Mouse (Mus musculus) limb, embryonic 14.5 days (tissue): ENCODE measurements around the gene Crygd. TPM values are rescaled to one million over a fixed set of nuclear protein-coding genes. Genes with fewer than 3 reads are reported as not detected.

Experiments
- ATAC-seq: fragments of 200-750 bp; cut with Nextera tagmentation; 2 replicates; pipeline ENCODE4 v1.8.0; 2017; ENCODE audit warnings: low read depth, moderate number of reproducible peaks, moderate TSS enrichment; ENCODE audit not compliant: low FRiP score
- DNase-seq: peaks from one replicate; pipeline ENCODE4 v3.0.0-alpha.2; 2015; ENCODE audit warnings: low spot score
- H3K27ac ChIP-seq: fragments of 300-500 bp; sonication (generic); replicated peaks from 2 replicates; pipeline ENCODE4 v1.5.1; 2014; ENCODE audit warnings: low read depth, mild to moderate bottlenecking, low read length, moderate library complexity, mixed read lengths
- H3K27me3 ChIP-seq: fragments of 300-500 bp; sonication (generic); 2 replicates; pipeline ENCODE4 v1.6.1; 2014; ENCODE audit warnings: low read length, mixed read lengths; ENCODE audit not compliant: control insufficient read depth, insufficient read depth
- H3K36me3 ChIP-seq: fragments of 300-500 bp; sonication (generic); 2 replicates; pipeline ENCODE4 v1.6.1; 2014; ENCODE audit warnings: mild to moderate bottlenecking, low read length, moderate library complexity, mixed read lengths; ENCODE audit not compliant: control insufficient read depth, insufficient read depth
- H3K4me1 ChIP-seq: fragments of 300-500 bp; sonication (generic); 2 replicates; pipeline ENCODE4 v1.6.1; 2014; ENCODE audit warnings: antibody characterized with exemption, low read length, mixed read lengths; ENCODE audit not compliant: control insufficient read depth, insufficient read depth
- H3K4me2 ChIP-seq: fragments of 300-500 bp; sonication (generic); replicated peaks from 2 replicates; pipeline ENCODE4 v1.6.1; 2014; ENCODE audit warnings: low read depth, mild to moderate bottlenecking, low read length, moderate library complexity; ENCODE audit not compliant: severe bottlenecking
- H3K4me3 ChIP-seq: fragments of 300-500 bp; sonication (generic); replicated peaks from 2 replicates; pipeline ENCODE4 v1.5.1; 2014; ENCODE audit warnings: low read length
- H3K9ac ChIP-seq: fragments of 300-500 bp; sonication (generic); 2 replicates; pipeline ENCODE4 v1.6.1; 2014; ENCODE audit warnings: mild to moderate bottlenecking, low read depth, low read length, moderate library complexity; ENCODE audit not compliant: severe bottlenecking
- H3K9me3 ChIP-seq: fragments of 300-500 bp; sonication (generic); 2 replicates; pipeline ENCODE4 v1.6.1; 2016; ENCODE audit warnings: low read length; ENCODE audit not compliant: control insufficient read depth
- POLR2A ChIP-seq: fragments of 200-500 bp; IDR thresholded peaks from 2 replicates; pipeline ENCODE4 v1.8.0; 2012; ENCODE audit warnings: inconsistent platforms, mild to moderate bottlenecking, moderate library complexity, borderline replicate concordance; ENCODE audit not compliant: insufficient read depth, insufficient read length; ENCODE audit errors: extremely low read depth
- WGBS: fragments of 180-500 bp; shearing (Covaris S2); extraction: QIAGEN DNeasy Blood & Tissue Kit; methylation state at CpG from one replicate; pipeline ENCODE4 v1.1.7; 2014; 5-methylcytosine and 5-hydroxymethylcytosine counted together
- polyA plus RNA-seq, 2 experiments: library from polyadenylated mRNA; depleted of rRNA in 1 of 2; stranded (reverse) in 1 of 2; unstranded in 1 of 2; fragments of >200 nt; fragmentation: Nextera tagmentation in 1 of 2; extraction: Ambion mirVana in 1 of 2; gene quantifications; 2 replicates each; pipeline versions ENCODE4 v1.2.1 to v1.2.3; 2012 to 2014

Gene Crygd
- polyA plus RNA-seq, 2 experiments: not detected

DNA sequence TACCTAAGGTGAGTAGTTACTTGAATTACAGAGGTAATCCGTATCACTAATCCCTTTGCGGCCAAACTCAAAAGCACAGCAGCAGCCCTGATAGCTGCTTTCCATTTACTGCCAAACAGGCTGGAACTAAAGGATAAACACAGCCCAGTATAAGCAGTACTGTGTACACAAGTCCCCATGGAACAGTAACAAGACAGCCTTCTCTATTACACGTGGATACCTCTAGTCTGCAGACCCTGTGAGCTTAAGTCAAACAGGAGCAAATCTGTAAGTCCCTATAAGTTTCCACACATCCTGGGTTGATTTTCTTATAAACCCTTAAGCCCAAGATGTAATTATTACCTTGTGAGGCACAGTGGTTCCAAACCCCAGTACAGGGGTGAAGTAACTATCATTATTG, 27.7 kb downstream of the Crygd start:
- H3K4me2 ChIP-seq: no peak overlapping the region; the same call in 1 of the 2 replicates
- H3K27me3 ChIP-seq: no peaks in the 10 kb centered on the region
- H3K36me3 ChIP-seq: no peaks in the 10 kb centered on the region
- WGBS: 11% methylated on average over 3 of the region's 3 CpGs
- no peak for TF ChIP-seq POLR2A
- peak; percentile 34; the same call in 1 of the 2 replicates for ATAC-seq
- no peak overlapping the region for H3K27ac ChIP-seq
- H3K9ac ChIP-seq: no peak overlapping the region
- H3K4me3 ChIP-seq: no peak overlapping the region
- DNase-seq: no peak
- 0 out of 2 replicates have a peak, but pooled peaks cover 4% of the 10 kb centered on the region for H3K4me1 ChIP-seq
- no peaks in the 10 kb centered on the region for H3K9me3 ChIP-seq

DNA sequence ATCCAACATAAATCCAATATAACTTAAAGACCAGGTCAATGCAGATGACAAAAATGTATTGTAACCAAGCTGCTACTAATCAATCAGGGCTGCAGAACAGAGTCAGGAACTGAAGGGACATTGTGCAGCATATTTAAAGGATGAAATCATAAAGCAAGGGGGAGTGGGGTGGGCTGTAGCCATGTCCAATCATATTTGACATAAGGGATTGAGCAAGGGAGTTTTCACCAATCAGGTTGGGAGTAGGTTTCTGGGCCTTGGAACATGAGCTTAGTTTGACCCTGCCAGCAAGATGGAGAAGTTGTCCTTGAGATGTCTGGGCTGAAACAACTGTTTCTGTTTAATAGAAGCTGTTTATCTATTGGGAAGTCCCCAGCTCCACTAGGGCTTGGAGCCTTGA, 30.6 kb downstream of the Crygd start, which contains the start of gene Akr1cl:
TSS of gene Akr1cl (minus strand) at position 119 of the 400 bp plus-strand sequence.
- DNase-seq (no peak), ATAC-seq (no peak)
- H3K4me3 ChIP-seq: no peak within 1 kb of the TSS
- no peak within 1 kb of the TSS for H3K9ac ChIP-seq
- no peak within 1 kb of the TSS for H3K27ac ChIP-seq
- H3K36me3 ChIP-seq: no peaks in the 10 kb centered on the region
- TF ChIP-seq POLR2A: no peak
- H3K9me3 ChIP-seq: no peaks in the 10 kb centered on the region
- no peak within 1 kb of the TSS for H3K4me2 ChIP-seq
- no peaks in the 10 kb centered on the region for H3K27me3 ChIP-seq
- 0 out of 2 replicates have a peak, but pooled peaks cover 4% of the 10 kb centered on the region for H3K4me1 ChIP-seq

DNA sequence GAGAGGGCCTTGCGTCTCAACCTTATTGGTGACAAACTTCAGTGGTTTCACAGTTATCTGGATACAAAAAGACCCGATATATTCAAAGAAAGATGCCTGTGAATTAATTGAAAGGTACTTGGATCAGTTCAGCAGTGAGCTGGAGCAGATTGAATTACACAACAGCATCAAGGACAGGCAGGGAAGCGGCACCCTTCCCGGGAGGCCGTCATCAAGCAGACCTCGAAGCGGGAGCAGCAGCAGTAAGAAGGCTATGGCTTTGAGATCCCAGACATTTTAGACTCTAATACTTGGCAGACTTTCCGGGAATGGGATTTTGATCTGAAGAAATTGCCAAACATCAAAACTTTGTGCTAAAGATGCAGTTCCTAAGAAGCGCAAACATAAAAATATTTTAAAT, 35.0 kb downstream of the Crygd start:
- TF ChIP-seq POLR2A: no peak
- H3K27me3 ChIP-seq: no peaks in the 10 kb centered on the region
- WGBS: 68% methylated on average over 9 of the region's 9 CpGs
- no peak overlapping the region for H3K27ac ChIP-seq
- DNase-seq: no peak
- H3K36me3 ChIP-seq: no peaks in the 10 kb centered on the region
- H3K4me2 ChIP-seq: no peak overlapping the region
- no peaks in the 10 kb centered on the region for H3K4me1 ChIP-seq
- H3K9ac ChIP-seq: no peak overlapping the region
- no peak for ATAC-seq
- no peak overlapping the region for H3K4me3 ChIP-seq
- H3K9me3 ChIP-seq: no peaks in the 10 kb centered on the region

DNA sequence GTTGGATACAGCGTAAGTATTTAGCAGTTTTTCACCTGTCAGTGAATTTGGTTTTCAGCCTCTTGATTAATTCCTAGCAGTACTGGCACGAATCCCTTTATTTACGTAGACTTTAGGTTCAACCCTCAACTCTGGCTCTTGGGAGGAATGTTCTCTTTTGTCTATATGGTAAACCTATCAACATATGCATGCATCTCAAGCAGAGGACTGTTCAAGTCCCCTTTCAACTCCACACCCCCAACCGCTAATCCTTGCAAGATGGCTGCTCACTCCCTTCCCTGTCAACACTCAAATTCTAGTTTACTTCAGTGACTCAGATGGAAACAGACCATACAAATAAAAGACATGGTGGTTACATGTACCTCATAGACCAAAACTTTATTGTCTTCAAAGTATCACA, 50.5 kb downstream of the Crygd start:
- no peak for DNase-seq
- 87% methylated on average over 4 of the region's 4 CpGs for WGBS
- H3K4me2 ChIP-seq: no peak overlapping the region
- H3K27me3 ChIP-seq: no peaks in the 10 kb centered on the region
- no peaks in the 10 kb centered on the region for H3K9me3 ChIP-seq
- H3K36me3 ChIP-seq: no peaks in the 10 kb centered on the region
- H3K4me1 ChIP-seq: no peaks in the 10 kb centered on the region
- H3K4me3 ChIP-seq: no peak overlapping the region
- no peak overlapping the region for H3K27ac ChIP-seq
- ATAC-seq: no peak
- no peak overlapping the region for H3K9ac ChIP-seq
- TF ChIP-seq POLR2A: no peak

Other genes with a start within 250 kb of the Crygd start
- 3.7 and 3.9 TPM in 2 replicates for gene Plekhm3, start 106.6 kb downstream of the Crygd start, polyA plus RNA-seq (2012; rRNA removed)
- gene Plekhm3, start 106.6 kb downstream of the Crygd start, polyA plus RNA-seq (2014; fragmentation: Nextera tagmentation; extraction: Ambion mirVana): 6.0 and 8.0 TPM in 2 replicates
- gene Akr1cl, start 30.7 kb downstream of the Crygd start, polyA plus RNA-seq (2012; rRNA removed): 0.08 TPM in 2 replicates
- 0.23 TPM in 1 of 2 replicates, not detected in the other for gene Akr1cl, start 30.7 kb downstream of the Crygd start, polyA plus RNA-seq (2014; fragmentation: Nextera tagmentation; extraction: Ambion mirVana)
- not detected in 2 replicates for gene Cryge, start 12.3 kb downstream of the Crygd start, polyA plus RNA-seq (2012; rRNA removed)
- gene Cryge, start 12.3 kb downstream of the Crygd start, polyA plus RNA-seq (2014; fragmentation: Nextera tagmentation; extraction: Ambion mirVana): not detected in 2 replicates
- gene Crygc, start 10.2 kb upstream of the Crygd start, polyA plus RNA-seq (2012; rRNA removed): not detected in 2 replicates
- gene Crygc, start 10.2 kb upstream of the Crygd start, polyA plus RNA-seq (2014; fragmentation: Nextera tagmentation; extraction: Ambion mirVana): not detected in 2 replicates
- 0.29 and 0.73 TPM in 2 replicates for gene Crygb, start 18.8 kb upstream of the Crygd start, polyA plus RNA-seq (2012; rRNA removed)
- not detected in 2 replicates for gene Crygb, start 18.8 kb upstream of the Crygd start, polyA plus RNA-seq (2014; fragmentation: Nextera tagmentation; extraction: Ambion mirVana)
- gene Cryga, start 39.9 kb upstream of the Crygd start, polyA plus RNA-seq (2012; rRNA removed): not detected in 2 replicates
- not detected in 2 replicates for gene Cryga, start 39.9 kb upstream of the Crygd start, polyA plus RNA-seq (2014; fragmentation: Nextera tagmentation; extraction: Ambion mirVana)
- not detected in 2 replicates for gene Gm28845, start 56.1 kb upstream of the Crygd start, polyA plus RNA-seq (2012; rRNA removed)
- gene Gm28845, start 56.1 kb upstream of the Crygd start, polyA plus RNA-seq (2014; fragmentation: Nextera tagmentation; extraction: Ambion mirVana): not detected in 2 replicates
- gene D630023F18Rik, start 59.8 kb upstream of the Crygd start, polyA plus RNA-seq (2012; rRNA removed): 0.24 and 0.32 TPM in 2 replicates
- 0.37 and 0.44 TPM in 2 replicates for gene D630023F18Rik, start 59.8 kb upstream of the Crygd start, polyA plus RNA-seq (2014; fragmentation: Nextera tagmentation; extraction: Ambion mirVana)
- 54.0 and 62.2 TPM in 2 replicates for gene Idh1, start 123.0 kb upstream of the Crygd start, polyA plus RNA-seq (2012; rRNA removed)
- gene Idh1, start 123.0 kb upstream of the Crygd start, polyA plus RNA-seq (2014; fragmentation: Nextera tagmentation; extraction: Ambion mirVana): 128 and 137 TPM in 2 replicates
- 8.1 and 9.1 TPM in 2 replicates for gene Pikfyve, start 123.2 kb upstream of the Crygd start, polyA plus RNA-seq (2012; rRNA removed)
- 15.8 and 17.1 TPM in 2 replicates for gene Pikfyve, start 123.2 kb upstream of the Crygd start, polyA plus RNA-seq (2014; fragmentation: Nextera tagmentation; extraction: Ambion mirVana)
- 0.33 and 0.39 TPM in 2 replicates for gene Pth2r, start 218.6 kb upstream of the Crygd start, polyA plus RNA-seq (2012; rRNA removed)
- gene Pth2r, start 218.6 kb upstream of the Crygd start, polyA plus RNA-seq (2014; fragmentation: Nextera tagmentation; extraction: Ambion mirVana): 0.15 and 0.32 TPM in 2 replicates